Mouse (Mus musculus): ENCODE results near the gene Nlrc4. TPM values are rescaled to one million over a fixed set of nuclear protein-coding genes. Genes with fewer than 3 reads are reported as not detected.

Gene Nlrc4
- total RNA-seq, 2 experiments from 2014 or later: 0.19 to 0.35 TPM

Other genes starting within 250 kb of the Nlrc4 start
- gene Memo1, start 163.6 kb downstream of the Nlrc4 start, total RNA-seq (2021): 10 to 100 TPM; 40.7 to 41.0 TPM
- gene Dpy30, start 135.2 kb downstream of the Nlrc4 start, total RNA-seq (2021): 10 to 100 TPM; 51.2 to 51.7 TPM
- gene Spast, start 120.2 kb downstream of the Nlrc4 start, total RNA-seq (2021): 10 to 100 TPM; 51.1 to 55.4 TPM
- 10 to 100 TPM; 11.8 to 15.2 TPM for gene Slc30a6, start 63.5 kb downstream of the Nlrc4 start, total RNA-seq (2021)
- gene Yipf4, start 30.4 kb upstream of the Nlrc4 start, total RNA-seq (2021): 10 to 100 TPM; 72.8 to 83.4 TPM
- 100 to 1,000 TPM; 117 to 130 TPM for gene Birc6, start 69.2 kb upstream of the Nlrc4 start, total RNA-seq (2021)

Measured in left cerebral cortex, adult 18-20 months (tissue).